Mouse (Mus musculus): ENCODE results near the gene Akap12.

GRCm38 (mm10) chr10:4370105-4370504 lies 103.9 kb downstream of the Akap12 start:
- TF ChIP-seq CTCF (IDR thresholded peaks at IDR 0.05; ENCODE audit: insufficient read depth, low read depth, low read length) (no peak), POLR2A (IDR thresholded peaks at IDR 0.05; ENCODE audit: insufficient read depth, low read depth, low read length) (no peak)

Measured in olfactory bulb, adult 2 months (tissue).